Mouse (Mus musculus): ENCODE results near the gene Ngef. TPM values are rescaled to one million over a fixed set of nuclear protein-coding genes. Genes with fewer than 3 reads are reported as not detected.

Gene Ngef
- polyA plus RNA-seq (2012; rRNA removed): 15.9 and 25.6 TPM in 2 replicates

GRCm38 (mm10) chr1:87573800-87574215, at the start of gene Ngef:
Ngef (minus strand) TSS chr1:87573870.

GRCm38 (mm10) chr1:87620211-87620668, 46.6 kb upstream of the Ngef start, which contains the start of gene Inpp5d:
Inpp5d (plus strand) TSS chr1:87620312.

GRCm38 (mm10) chr1:87509561-87510165, 64.0 kb downstream of the Ngef start, which contains the start of gene Neu2:
Neu2 (plus strand) TSS chr1:87509889.

GRCm38 (mm10) chr1:87469971-87470370, 103.7 kb downstream of the Ngef start, which contains the start of gene Snorc:
Snorc (plus strand) TSS chr1:87470271.

Other genes with a start within 250 kb of the Ngef start
- 24.0 and 24.7 TPM in 2 replicates for gene Gigyf2, start 246.9 kb downstream of the Ngef start, polyA plus RNA-seq (2012; rRNA removed)
- not detected in 2 replicates for gene Kcnj13, start 179.1 kb downstream of the Ngef start, polyA plus RNA-seq (2012; rRNA removed)
- gene Snorc, start 103.6 kb downstream of the Ngef start, polyA plus RNA-seq (2012; rRNA removed): not detected in 2 replicates
- 1.5 and 2.9 TPM in 2 replicates for gene Neu2, start 64.0 kb downstream of the Ngef start, polyA plus RNA-seq (2012; rRNA removed)
- gene Inpp5d, start 46.4 kb upstream of the Ngef start, polyA plus RNA-seq (2012; rRNA removed): 20.4 and 21.3 TPM in 2 replicates
- 17.0 and 18.4 TPM in 2 replicates for gene Atg16l1, start 182.0 kb upstream of the Ngef start, polyA plus RNA-seq (2012; rRNA removed)
- gene Sag, start 229.8 kb upstream of the Ngef start, polyA plus RNA-seq (2012; rRNA removed): 0.07 and 0.31 TPM in 2 replicates

Data from colon, adult 2 months (tissue).